Mouse (Mus musculus) heart, postnatal 0 days (tissue): ENCODE measurements around the gene Hmox2.

Experiments used
- CTCF ChIP-seq: IDR thresholded peaks from 2 replicates; pipeline ENCODE4 v1.5.1; 2016; ENCODE audit warnings: antibody characterized with exemption, control low read depth, low read depth
- EP300 ChIP-seq: IDR thresholded peaks from 2 replicates; pipeline ENCODE4 v1.6.1; 2016; ENCODE audit warnings: antibody characterized with exemption, low read depth

DNA sequence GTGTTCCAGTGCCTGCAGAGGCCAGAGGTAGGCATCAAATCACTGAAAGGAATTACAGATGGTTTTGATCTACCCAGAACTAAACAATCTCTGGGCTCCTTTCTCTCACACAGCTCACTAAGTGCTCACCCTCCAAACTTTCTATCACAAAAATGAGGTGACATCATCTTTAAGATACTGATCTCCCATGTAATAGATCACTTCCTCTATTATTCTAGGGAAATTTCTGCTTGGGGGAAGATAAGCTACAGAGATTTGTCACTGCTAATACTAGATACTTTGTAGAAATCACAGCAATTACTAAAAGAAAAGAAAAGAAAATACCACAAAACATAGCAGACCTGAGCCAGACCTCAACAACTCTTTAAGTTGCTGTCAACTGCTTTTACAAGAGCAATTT is 56.4 kb downstream of the Hmox2 start:
- TF ChIP-seq CTCF (no peak), EP300 (no peak)
